Mouse (Mus musculus) c-Kit-positive CD71-negative TER-119-negative erythroid progenitor cells, embryonic 14.5 days (primary cell): ENCODE results near the gene Rag1.
A peak's percentile ranks its signal among the peaks of the same experiment; 100 is the strongest.

Experiments
- DNase-seq: peaks from one replicate; pipeline ENCODE4 v3.0.0-alpha.2; 2013; ENCODE audit warnings: low read depth

Gene Rag1

DNA sequence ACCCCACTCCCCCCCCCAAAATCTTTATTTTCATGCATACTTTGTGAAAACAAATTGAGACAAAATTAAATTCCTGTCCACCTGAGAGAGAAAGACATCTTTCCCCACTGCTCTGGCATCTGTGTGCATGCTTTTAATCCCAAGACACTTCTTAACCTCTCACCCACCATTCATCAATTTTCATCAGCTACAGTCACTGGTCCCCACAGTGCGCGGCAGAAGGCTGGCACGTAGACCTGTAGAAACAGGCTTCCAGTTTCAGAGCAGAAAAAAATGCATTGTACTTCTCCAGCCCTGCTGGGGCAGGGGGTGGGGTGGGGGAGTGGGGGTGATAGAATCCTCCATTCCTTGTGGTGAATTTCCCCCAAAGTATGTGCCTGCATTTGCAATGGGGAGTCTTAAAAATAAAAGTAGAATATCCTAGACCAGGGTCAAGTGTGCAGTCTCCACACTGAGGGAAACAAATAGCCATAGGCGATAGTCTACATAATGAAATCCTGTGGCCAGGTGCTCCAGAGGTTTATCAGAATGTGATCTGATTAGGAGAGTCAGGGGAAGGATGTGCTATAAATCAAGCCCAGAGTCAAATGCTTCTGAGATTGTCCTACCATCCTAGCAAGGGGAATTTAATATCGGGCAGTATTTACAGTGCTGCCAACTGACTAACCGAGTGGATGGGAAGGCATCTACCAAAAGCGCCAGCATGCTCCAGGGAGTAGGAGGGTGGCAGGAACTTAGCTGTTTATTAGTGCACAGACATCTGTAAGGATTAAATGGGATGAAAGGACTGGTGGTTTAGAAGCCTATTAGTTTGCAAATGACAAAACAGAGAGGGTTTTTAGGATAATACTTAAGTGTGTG, 10.1 kb downstream of the Rag1 start:
- no peak for DNase-seq

DNA sequence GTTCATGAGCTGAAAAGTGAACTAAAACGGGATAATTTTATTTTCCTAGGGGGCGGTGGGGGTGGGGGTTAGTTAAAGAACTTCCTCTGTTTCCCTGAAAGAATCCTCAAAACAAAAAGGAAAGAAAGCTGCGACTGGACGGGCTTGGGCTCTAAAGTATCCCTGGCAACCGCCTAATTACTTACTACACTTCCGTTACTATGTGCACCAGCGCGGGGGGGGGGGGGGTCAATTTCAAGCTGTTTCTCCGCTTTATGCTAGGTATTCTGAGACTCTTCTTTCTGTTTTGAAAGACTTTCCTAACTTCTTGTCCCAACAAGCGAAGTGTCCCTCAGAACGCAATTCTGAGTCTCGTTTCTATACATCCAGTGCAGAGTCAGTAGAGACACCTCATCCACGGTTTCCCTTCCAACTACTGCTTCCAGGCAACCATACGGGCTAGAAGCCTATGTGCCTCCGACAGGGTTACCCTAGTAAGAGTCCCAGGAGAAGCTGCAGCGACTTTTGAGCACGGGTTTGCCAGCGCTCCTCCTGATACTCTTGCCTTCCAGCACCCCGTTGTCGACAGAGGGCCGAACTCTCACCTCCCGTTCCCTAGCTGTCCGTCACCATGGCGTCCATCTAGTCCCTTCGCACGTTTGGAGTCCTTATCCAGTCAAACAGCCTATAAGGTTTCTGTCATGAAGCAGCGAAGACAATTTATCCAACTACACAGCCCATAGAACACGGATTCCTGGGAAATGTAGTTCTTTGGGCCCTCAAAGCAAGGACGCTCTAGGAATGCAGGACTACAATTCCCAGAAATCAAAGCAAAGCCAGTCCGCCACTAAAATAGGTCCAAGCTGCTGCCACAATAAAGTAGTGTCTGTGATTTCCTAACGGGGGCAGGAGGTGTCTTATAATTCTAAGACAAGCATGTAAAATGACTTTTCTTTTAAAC, 20.7 kb downstream of the Rag1 start:
- peak; percentile 82 for DNase-seq

- no peak for DNase-seq
Measured at GRCm38 (mm10) chr2:101627227-101627626, 22.1 kb downstream of the Rag1 start.

DNA sequence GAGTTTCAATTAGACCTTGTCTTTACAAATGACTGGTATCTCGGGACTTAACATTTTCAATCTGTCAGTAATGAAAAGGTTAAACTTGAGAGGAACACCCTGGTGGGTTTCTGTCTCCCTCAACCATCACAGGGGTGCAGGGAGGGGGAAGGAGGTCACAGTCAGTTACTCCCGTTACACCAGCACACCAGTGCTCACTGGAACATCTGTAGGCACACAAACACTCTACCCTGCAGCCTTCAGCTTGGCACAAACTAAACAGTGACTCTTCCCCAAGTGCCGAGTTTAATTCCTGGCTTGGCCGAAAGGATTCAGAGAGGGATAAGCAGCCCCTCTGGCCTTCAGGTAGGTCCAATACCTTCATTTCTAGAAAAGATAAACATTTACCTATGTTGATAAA, 24.8 kb downstream of the Rag1 start, which contains the start of gene Rag2:
Rag2 (plus strand) TSS at position 193 of the 400 bp plus-strand sequence.
- DNase-seq: no peak

GRCm38 (mm10) chr2:101624011-101624410, 25.3 kb downstream of the Rag1 start:
- no peak for DNase-seq

GRCm38 (mm10) chr2:101623042-101623441, 26.3 kb downstream of the Rag1 start:
- DNase-seq: no peak

DNA sequence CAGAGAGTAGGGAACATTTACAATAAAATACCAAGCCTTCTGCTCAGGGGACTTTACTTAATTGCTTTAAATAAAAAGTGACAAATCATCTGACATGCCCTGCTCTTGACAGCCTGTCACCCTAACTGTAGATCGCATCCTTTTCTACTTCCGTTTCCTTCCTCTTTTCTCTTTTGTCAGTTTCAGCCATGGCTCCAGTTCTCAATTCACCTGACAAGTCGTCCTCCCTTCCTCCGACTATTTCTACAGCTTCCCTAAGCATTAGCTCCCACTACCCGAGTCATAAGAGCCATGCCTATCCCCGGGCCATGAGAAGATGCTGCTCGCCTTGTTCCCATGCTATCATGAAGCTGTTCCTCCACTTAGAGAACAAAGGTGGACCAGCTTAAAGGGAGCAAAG, 27.7 kb downstream of the Rag1 start:
- no peak for DNase-seq

DNA sequence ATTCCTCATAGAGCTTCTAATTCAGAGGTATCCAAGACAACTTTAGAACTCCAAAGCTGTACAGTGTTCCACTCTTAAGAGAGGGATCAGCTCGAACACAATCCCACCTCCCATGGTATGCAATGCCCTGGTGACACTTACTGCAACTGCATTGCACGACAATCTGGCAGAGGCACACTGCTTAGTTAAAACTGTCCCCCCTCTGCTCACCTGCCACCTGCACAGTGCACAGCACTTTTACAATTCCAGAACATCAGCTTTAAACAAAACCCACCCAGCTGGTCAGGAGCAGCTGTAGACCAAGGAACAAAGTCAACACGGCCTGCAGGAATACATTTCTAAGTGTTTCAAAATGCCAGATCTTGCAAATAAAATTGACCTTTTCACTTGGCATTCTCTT, 28.4 kb downstream of the Rag1 start:
- DNase-seq: no peak

GRCm38 (mm10) chr2:101618373-101618772, 30.9 kb downstream of the Rag1 start:
- no peak for DNase-seq

DNA sequence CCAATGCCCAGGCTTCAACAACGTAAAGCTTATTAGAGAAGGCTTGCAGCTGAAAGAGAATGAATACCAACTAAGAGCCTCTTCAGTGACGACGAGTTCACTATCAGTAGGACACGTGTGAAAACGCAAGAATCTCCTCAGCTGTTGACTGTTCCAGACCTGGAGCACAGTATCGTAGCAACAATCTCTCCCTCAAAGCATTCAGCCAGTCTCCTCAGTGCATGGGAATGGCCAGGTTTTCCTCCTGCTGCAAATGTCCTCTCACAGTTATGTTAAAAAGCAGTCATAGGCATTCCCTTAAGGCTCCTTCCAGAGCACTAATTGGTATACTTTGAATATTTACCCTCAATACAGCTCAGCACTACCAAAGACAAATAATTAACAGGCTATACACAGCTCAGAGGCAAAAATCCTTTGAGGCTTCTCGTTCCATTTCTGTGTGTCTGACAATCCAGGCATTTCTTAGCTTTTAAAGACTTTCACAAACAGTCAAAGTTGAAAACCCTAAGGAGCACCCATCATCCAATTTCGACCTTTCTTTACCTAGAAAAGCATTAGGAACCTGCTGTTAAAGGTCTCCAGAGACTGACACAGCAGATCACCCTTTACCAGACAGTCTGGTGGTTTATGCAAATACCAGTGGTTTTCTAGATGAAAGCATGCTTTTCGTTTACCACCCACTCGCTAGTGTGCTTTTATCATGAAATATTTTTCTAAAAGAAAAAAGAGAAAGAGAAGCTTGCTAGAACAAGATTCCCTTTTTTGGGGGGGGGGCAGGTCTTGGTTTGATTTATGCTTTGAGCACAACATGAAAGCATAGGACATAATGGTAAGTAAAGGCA, 33.6 kb downstream of the Rag1 start:
- no peak for DNase-seq

DNA sequence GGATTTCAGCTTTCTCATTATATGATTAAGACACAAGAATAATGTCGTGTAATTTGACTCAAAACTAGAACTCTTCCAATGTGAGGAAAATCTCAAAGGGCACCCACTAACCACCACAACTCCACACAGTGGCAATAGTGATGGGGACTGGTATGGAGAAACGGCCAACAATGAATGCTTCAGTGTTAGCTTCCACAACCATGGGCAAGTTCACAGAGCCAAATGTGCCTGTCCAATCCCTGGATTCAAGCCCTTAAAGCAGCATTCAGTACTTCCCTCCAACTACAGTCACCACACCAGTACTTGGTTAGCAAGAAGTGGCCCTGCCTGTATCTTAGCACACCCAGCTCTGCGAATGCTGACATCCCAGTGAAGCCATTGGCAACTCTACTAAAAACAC, 38.4 kb downstream of the Rag1 start:
- DNase-seq: no peak

DNA sequence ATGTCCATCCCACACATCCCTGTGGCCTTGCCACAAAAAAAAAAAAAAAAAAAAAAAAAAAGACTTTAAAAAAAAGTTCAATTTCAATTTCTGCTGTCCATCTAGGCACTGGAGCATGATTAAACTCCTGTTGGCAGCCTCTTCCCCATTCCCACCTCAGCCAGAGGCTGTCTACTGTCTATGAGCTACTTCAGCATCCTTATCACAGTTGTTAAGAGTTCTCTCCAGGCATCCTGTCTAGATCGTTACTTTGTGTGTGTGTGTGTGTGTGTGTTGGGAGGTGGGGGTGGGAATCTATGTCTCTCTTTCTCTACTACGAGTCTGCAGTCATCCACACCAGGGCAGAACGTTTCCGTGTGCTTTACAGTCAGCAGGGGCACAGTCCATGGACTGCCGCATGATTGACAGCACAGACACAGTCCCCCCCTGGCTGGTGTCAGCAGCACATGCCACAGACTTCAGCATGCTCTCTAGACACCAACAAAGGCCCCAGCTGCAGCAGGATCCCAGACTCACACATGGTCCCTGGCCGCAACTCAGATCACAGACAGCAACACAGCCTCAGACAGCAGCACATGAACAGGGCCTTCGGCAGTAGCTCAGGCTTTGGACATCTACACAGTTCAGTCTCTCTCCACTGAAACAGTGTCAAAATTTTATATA, 40.9 kb downstream of the Rag1 start:
- DNase-seq: no peak

GRCm38 (mm10) chr2:101603099-101603498, 46.2 kb downstream of the Rag1 start:
- DNase-seq: no peak

DNA sequence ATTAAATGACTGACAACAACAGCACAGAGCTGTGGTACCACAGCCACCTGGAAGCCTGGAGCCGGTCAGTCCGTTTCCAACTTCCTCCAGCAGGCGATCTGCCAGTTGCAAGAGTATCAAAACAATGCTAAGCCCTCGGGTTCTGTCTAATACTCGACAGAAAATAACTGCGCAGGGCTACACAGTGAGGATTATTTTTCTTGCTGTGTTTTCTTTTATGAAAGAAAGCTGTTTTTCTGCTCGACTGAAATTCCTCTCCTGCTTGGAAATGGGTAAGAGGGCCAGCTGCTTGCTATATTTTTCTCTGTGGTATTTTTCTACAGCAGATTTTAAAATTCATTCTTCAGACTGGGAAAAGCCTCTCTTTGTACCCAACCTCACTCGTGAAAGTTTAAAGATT, 48.6 kb downstream of the Rag1 start:
- DNase-seq: no peak

DNA sequence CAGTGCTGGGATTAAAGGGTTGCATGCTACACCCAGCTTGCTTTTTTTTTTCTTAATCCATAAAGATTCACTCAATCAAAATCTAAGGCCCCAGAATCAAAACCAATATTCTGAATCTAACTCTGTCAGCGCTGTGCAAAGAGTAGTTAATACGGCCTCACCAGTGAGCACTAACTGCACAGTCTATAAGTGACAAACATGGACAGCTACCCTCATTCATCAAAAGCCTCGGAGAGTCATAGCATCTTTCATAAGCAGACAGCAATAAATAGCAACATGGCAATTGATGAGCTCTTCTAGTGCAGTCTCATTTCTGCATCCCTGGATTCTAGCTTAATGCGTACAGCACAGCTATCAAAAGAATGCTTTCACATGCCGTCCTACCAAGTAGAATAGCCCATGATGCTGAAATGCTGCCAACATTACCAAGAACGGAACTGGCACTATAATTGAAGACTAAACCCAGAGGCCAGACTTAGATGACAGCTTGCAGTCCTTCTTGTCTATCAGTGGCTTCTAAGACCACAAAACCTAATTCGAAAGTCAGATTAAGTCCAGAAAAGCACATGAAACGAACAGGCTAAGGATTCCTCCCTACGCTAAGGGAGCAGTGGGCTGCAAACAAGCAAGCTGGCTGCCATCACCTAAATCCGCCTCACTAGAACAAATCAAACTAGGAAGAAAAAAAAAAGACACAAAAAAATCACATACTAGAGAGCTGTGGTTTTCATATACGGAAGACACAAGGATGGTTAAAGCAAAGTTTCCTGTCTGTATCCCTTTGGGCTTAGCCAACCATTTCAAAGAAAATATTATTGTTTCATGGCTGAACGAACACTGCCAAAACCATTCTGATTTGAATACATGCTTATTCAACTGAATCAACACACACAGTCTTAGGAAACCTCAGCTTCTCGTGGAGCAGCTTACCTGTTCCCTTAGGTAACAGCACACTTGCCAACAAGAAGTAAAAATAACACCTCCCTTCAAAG, 50.8 kb downstream of the Rag1 start:
- DNase-seq: no peak

DNA sequence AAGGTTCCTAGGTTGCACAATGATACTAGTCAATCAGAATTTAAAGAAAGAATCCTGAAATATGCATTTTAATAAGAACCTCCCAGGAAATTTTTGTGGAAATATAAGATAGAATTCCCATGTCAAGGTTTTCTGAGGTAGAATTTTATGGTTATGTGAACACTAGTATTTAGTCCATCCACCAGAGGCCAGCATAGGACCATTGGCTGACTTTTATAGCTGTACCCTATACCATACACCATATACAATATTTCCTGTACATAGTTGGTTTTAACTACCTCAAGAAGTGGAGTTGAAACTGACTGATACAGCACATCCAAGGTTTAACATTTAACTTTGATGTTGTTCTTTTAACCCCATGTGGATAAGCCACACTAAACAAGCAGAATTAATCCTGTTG, 52.1 kb downstream of the Rag1 start:
- DNase-seq: no peak

DNA sequence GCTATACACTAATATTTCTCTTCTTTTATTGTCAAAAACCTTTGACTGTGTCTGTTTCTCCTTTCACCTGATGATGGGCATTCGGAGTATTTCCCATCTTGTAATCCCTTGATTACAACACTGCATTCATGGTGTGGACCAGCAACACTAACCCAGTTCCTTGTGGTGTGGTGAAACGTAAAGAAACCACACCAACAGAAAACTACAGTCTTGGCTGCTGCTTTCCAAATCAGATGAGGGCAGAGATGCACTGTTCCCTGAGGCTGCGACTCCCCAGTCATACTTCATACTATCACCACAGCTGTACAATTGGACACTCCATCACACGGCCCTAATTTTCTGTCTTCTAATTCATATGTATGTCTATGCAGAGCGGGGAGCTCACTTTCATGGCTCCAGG, 54.6 kb downstream of the Rag1 start:
- no peak for DNase-seq

GRCm38 (mm10) chr2:101592886-101593285, 56.4 kb downstream of the Rag1 start:
- no peak for DNase-seq

GRCm38 (mm10) chr2:101592023-101592841, 57.1 kb downstream of the Rag1 start:
- no peak for DNase-seq
